Mouse (Mus musculus): ENCODE data around the gene Bcl9. TPM values are rescaled to one million over a fixed set of nuclear protein-coding genes. Genes with fewer than 3 reads are reported as not detected.

Bcl9 gene
- polyA plus RNA-seq, 1 experiment from 2014 or later, result 35.9 TPM

DNA sequence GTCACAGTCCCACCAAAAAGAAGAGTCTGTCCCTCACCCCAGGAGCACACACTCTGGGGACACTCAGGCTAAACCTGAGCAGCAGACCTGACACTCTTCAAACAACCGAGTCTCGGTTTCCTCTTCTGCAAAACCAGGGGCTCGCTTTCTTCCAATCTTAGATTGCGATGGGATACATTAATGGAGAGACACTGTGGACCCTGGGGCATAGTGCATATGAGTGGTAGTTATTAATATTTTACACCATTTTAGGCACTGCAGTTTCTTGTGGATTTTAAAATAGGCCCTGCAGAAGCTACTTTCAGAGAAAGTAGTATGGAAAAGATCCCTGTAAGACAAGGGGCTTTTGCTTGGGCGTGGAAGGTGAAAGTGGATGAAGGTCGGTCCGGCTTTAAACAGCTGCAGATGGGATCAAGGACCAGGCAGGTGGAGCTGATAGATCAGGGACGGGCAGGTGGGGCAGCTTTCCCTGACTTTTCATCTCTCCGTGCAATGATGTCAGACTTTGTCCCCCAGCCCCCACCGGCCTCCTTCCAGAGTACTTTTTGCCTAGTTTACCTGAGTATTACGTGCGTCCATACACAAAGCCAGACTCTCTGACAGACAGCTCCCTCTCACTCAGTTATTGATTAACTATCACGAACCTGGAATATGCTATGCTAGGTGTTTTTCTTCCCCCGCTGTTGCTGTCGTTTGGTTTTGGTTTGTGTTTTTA is 23.0 kb downstream of the Bcl9 start:
- WGBS, result 69% methylated on average over 15 of the region's 15 CpGs
- Histone ChIP-seq H3K9ac (ENCODE audit: low read depth, low read length) (no peak overlapping the region), H3K27ac (ENCODE audit: low read length) (no peak overlapping the region), H3K9me3 (ENCODE audit: control insufficient read depth, low read length) (no peaks in the 10 kb centered on the region), H3K4me3 (ENCODE audit: low read length) (0 out of 2 replicates have a peak overlapping the region, but pooled peaks have one; percentile 2), H3K36me3 (ENCODE audit: control insufficient read depth, insufficient read depth, low read length) (no peaks in the 10 kb centered on the region), H3K27me3 (replicated peaks; ENCODE audit: control insufficient read depth, insufficient read depth, low read length) (no peaks in the 10 kb centered on the region), H3K4me1 (ENCODE audit: control insufficient read depth, insufficient read depth, low read length) (0 out of 2 replicates have a peak, but pooled peaks cover 4% of the 10 kb centered on the region), H3K4me2 (ENCODE audit: low read depth, low read length) (peak overlapping the region; percentile 28; the same call in 1 of the 2 replicates)
- ATAC-seq, result peak; percentile 95

DNA sequence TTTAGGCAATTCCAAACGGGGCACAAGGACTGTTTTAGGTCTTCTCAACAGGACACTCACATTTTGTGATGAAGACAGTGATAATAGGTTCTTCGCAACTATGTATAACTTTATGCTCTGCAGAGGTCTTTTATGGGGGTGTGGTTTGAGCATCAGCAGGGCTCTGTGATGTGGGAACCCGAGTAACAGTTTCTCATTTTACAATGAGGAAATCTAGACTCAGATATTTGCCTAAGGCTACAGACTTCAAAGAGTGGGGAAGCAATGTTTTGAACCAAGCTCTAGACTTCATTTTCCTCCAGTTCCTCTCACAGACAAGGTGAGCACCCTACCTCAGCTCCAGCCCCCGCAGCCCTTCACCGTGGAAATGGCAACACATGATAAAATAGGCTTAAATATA is 23.8 kb downstream of the Bcl9 start:
- Histone ChIP-seq H3K9me3 (ENCODE audit: control insufficient read depth, low read length) (no peaks in the 10 kb centered on the region), H3K27ac (ENCODE audit: low read length) (no peak overlapping the region)
- 87% methylated on average over 5 of the region's 5 CpGs for WGBS

DNA sequence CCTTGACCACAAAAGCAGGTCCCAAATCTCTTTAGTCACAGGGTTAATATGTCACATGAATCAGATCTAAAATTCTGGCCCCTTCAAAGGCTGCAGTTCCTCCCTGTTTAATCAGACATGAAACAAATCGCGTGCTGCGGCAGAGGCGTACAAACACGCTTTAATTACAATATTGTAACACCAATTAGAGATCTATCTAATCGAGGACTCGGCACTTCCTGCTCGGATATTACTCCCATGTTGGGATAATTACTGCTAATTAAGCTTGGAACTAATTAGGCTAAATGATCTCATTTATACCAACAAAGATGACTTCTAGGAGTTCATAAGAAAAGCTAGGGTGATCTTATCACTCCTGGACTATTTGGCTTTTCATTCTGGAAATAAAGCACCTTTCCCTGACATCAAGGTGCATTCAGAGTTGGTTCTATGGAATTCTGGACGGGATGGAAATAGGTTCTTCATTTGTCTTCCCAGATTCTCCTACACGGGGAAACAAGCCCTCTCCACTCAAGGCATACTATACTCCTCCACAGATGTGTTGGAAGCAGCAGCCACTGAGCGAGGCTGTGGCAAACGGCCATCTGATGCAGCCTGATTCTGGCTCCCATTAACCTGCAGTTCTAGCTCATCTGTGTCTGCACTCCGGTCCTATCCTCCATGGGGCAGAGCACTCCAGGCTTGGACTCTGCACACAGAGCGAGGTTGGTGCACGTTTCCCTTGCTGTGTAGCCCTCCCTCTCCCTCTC is 31.9 kb downstream of the Bcl9 start:
- Histone ChIP-seq H3K9me3 (ENCODE audit: control insufficient read depth, low read length) (no peaks in the 10 kb centered on the region; the same call in 1 of the 2 replicates), H3K4me2 (ENCODE audit: low read depth, low read length) (no peak overlapping the region)
- WGBS, result 89% methylated on average over 15 of the region's 15 CpGs

More for the DNA sequence above, 23.8 kb downstream of the Bcl9 start:
- no peak for ATAC-seq
- H3K4me1 ChIP-seq (ENCODE audit: control insufficient read depth, insufficient read depth, low read length), result 0 out of 2 replicates have a peak, but pooled peaks cover 4% of the 10 kb centered on the region
- H3K27me3 ChIP-seq (replicated peaks; ENCODE audit: control insufficient read depth, insufficient read depth, low read length), result no peaks in the 10 kb centered on the region
- H3K4me2 ChIP-seq (ENCODE audit: low read depth, low read length), result no peak overlapping the region
- no peak overlapping the region for H3K9ac ChIP-seq (ENCODE audit: low read depth, low read length)
- no peak overlapping the region for H3K4me3 ChIP-seq (ENCODE audit: low read length)
- no peaks in the 10 kb centered on the region for H3K36me3 ChIP-seq (ENCODE audit: control insufficient read depth, insufficient read depth, low read length)

DNA sequence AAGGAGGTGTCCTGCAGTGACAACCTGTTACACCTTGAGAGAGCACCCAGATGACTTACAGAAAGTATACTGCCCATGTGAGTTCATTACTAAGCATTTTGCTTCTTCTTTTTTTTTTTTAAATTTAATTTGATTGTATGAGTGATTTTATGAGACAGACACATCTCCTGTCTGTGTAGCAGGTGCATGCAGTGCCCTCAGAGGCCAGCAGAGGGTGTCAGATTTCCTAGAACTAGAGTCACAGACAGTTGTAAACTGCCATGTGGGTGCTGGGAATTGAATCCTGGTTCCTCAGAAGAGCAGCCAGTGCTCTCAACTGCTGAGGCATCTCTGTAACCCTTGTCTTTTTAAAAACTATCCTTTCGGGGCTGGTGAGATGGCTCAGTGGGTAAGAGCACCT is 35.5 kb downstream of the Bcl9 start:
- Histone ChIP-seq H3K36me3 (ENCODE audit: control insufficient read depth, insufficient read depth, low read length) (no peaks in the 10 kb centered on the region), H3K9ac (ENCODE audit: low read depth, low read length) (no peak overlapping the region), H3K9me3 (ENCODE audit: control insufficient read depth, low read length) (peaks cover 2% of the 10 kb centered on the region; the same call in 1 of the 2 replicates), H3K4me3 (ENCODE audit: low read length) (no peak overlapping the region), H3K27me3 (replicated peaks; ENCODE audit: control insufficient read depth, insufficient read depth, low read length) (no peaks in the 10 kb centered on the region), H3K4me2 (ENCODE audit: low read depth, low read length) (no peak overlapping the region), H3K4me1 (ENCODE audit: control insufficient read depth, insufficient read depth, low read length) (peaks cover 2% of the 10 kb centered on the region; the same call in 1 of the 2 replicates), H3K27ac (ENCODE audit: low read length) (no peak overlapping the region)
- 97% methylated on average over 1 of the region's 1 CpGs for WGBS
- ATAC-seq, result no peak

More for the DNA sequence above, 31.9 kb downstream of the Bcl9 start:
- no peak overlapping the region for H3K9ac ChIP-seq (ENCODE audit: low read depth, low read length)
- H3K4me3 ChIP-seq (ENCODE audit: low read length), result no peak overlapping the region
- H3K36me3 ChIP-seq (ENCODE audit: control insufficient read depth, insufficient read depth, low read length), result no peaks in the 10 kb centered on the region
- H3K27ac ChIP-seq (ENCODE audit: low read length), result no peak overlapping the region
- H3K27me3 ChIP-seq (replicated peaks; ENCODE audit: control insufficient read depth, insufficient read depth, low read length), result no peaks in the 10 kb centered on the region
- no peak for ATAC-seq
- no peaks in the 10 kb centered on the region for H3K4me1 ChIP-seq (ENCODE audit: control insufficient read depth, insufficient read depth, low read length)

DNA sequence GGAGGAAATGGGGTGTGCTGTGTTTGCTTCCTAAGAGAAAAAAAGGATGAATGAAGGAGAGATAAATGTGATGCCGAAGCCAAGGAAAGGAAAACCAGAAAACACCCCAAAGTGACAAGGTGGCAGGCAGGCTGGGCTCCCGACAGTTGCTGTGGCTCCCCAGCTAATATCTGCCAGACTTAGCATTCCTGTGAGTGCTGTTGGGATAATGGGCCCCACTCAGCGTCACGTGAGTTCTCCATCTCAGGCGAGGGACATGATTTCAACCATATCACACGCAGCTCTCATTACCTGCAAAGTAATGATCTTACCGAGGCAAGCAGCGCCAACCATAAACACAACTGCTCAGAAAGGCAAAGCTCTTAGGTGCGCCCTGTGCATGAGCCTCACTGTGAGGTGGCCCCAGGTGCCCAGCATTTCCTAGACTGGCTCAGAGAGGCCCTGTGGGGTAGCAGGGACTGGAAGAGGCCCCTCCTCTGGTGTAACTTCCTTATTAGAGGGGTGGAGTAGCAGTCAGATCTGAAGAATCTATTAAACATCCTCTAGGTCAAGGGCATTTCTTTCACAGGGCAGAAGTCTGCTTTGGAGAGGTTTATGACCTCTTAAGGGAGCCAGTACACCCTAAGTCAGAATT is 41.9 kb downstream of the Bcl9 start:
- H3K36me3 ChIP-seq (ENCODE audit: control insufficient read depth, insufficient read depth, low read length), result no peaks in the 10 kb centered on the region
- 23% methylated on average over 9 of the region's 9 CpGs for WGBS
- H3K4me2 ChIP-seq (ENCODE audit: low read depth, low read length), result peak overlapping the region; percentile 34
- ATAC-seq, result peak; percentile 97
- H3K27ac ChIP-seq (ENCODE audit: low read length), result peak overlapping the region; percentile 90
- peak overlapping the region; percentile 20 for H3K9ac ChIP-seq (ENCODE audit: low read depth, low read length)
- H3K4me1 ChIP-seq (ENCODE audit: control insufficient read depth, insufficient read depth, low read length), result peaks cover 32% of the 10 kb centered on the region
- peaks cover 2% of the 10 kb centered on the region; the same call in 1 of the 2 replicates for H3K9me3 ChIP-seq (ENCODE audit: control insufficient read depth, low read length)
- H3K27me3 ChIP-seq (replicated peaks; ENCODE audit: control insufficient read depth, insufficient read depth, low read length), result no peaks in the 10 kb centered on the region
- no peak overlapping the region for H3K4me3 ChIP-seq (ENCODE audit: low read length)

DNA sequence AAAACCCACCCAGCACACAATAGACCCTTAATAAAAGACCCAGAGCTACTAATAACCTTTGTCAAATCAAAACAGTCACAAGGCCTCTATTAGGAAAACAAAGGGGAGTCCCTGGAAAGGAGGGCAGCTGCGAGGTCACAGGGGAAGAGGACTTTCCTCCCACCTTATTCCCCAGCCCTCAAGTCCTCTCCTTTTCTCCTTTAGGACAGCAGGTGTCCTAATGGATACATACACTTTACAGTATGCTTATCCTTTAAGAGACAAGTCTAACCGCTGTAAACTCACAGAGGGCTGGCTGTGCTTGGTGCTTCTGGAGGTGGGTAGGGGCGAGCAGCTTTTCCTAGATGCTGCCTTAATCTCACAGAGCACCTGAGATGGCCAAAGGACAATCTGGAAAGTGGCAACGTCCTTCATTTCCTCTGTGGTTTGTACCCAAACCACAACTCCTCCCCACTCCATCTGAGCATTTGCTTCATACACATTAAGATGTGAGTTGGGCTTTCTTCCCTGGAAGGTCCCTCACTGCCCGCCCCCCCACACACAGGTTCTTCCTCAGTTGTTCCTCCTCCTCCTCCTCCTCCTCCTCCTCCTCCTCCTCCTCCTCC is 42.8 kb downstream of the Bcl9 start:
- Histone ChIP-seq H3K4me1 (ENCODE audit: control insufficient read depth, insufficient read depth, low read length) (peaks cover 32% of the 10 kb centered on the region), H3K9ac (ENCODE audit: low read depth, low read length) (no peak overlapping the region), H3K9me3 (ENCODE audit: control insufficient read depth, low read length) (peaks cover 2% of the 10 kb centered on the region; the same call in 1 of the 2 replicates), H3K4me3 (ENCODE audit: low read length) (no peak overlapping the region), H3K36me3 (ENCODE audit: control insufficient read depth, insufficient read depth, low read length) (no peaks in the 10 kb centered on the region), H3K27me3 (replicated peaks; ENCODE audit: control insufficient read depth, insufficient read depth, low read length) (no peaks in the 10 kb centered on the region), H3K4me2 (ENCODE audit: low read depth, low read length) (peak overlapping the region; percentile 21; the same call in 1 of the 2 replicates), H3K27ac (ENCODE audit: low read length) (peak overlapping the region; percentile 90)
- ATAC-seq, result no peak
- 35% methylated on average over 5 of the region's 5 CpGs for WGBS

DNA sequence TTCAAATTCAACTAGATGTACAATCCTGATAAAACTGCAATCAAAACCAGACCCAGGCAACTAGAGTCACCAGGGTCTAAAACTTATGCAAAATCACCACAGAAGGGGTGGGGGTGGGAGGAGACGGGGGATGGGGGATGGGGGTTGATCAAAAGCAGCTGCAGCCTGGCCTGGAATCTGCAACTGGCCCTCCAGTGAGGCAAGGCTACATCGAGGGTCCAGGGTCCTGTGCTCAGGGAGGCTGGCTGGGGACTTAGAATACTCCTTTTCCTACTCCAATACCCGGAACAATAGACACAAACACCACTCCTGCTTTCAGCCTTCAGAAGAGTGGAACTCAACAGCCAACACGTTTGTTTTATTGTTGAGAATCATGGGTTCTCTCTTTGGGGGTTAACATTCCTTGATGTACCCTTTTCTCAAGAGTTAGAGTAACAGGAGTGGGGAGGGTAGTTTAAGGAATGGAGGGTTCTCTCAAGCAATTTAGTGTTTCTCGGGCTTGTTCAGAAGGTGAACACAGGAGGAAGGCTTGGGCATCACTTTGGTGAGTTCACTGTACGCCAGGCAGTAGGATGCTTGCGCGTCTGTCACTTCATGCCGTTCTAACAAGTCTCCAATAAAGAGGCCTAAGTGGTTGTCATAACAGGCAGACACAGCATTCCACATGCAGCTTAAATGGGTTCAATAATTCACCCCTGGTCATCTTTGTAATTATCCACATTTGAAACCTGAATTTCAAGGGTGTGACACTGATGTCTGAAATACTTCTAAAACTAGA is 43.7 kb downstream of the Bcl9 start:
- H3K4me2 ChIP-seq (ENCODE audit: low read depth, low read length), result no peak overlapping the region; the same call in 1 of the 2 replicates
- H3K4me1 ChIP-seq (ENCODE audit: control insufficient read depth, insufficient read depth, low read length), result peaks cover 32% of the 10 kb centered on the region
- peaks cover 2% of the 10 kb centered on the region; the same call in 1 of the 2 replicates for H3K9me3 ChIP-seq (ENCODE audit: control insufficient read depth, low read length)
- ATAC-seq, result peak; percentile 36
- H3K36me3 ChIP-seq (ENCODE audit: control insufficient read depth, insufficient read depth, low read length), result no peaks in the 10 kb centered on the region
- no peaks in the 10 kb centered on the region for H3K27me3 ChIP-seq (replicated peaks; ENCODE audit: control insufficient read depth, insufficient read depth, low read length)
- H3K4me3 ChIP-seq (ENCODE audit: low read length), result no peak overlapping the region
- H3K27ac ChIP-seq (ENCODE audit: low read length), result peak overlapping the region; percentile 62
- no peak overlapping the region for H3K9ac ChIP-seq (ENCODE audit: low read depth, low read length)
- WGBS, result 33% methylated on average over 9 of the region's 9 CpGs

DNA sequence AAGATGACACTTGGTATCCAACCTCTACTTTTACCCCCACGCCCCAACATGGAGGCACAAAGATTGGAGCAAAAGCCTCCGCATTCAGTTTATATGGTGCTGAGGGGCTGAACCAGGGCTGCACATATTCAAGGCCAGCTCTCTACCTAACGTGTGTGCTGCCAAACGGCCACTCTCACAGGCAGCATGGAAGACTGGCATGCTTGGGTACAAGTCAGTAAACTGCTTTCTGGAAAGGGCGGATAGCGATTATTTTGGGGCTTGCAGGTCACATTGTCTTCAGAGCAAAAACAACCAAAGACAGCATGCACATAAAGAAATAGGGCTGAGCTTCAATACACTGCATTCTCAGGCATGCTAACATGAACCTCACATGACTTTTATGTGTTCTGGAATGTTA is 44.8 kb downstream of the Bcl9 start:
- Histone ChIP-seq H3K4me1 (ENCODE audit: control insufficient read depth, insufficient read depth, low read length) (peaks cover 32% of the 10 kb centered on the region), H3K9ac (ENCODE audit: low read depth, low read length) (no peak overlapping the region), H3K9me3 (ENCODE audit: control insufficient read depth, low read length) (no peaks in the 10 kb centered on the region), H3K4me2 (ENCODE audit: low read depth, low read length) (no peak overlapping the region), H3K27ac (ENCODE audit: low read length) (no peak overlapping the region), H3K27me3 (replicated peaks; ENCODE audit: control insufficient read depth, insufficient read depth, low read length) (no peaks in the 10 kb centered on the region), H3K36me3 (ENCODE audit: control insufficient read depth, insufficient read depth, low read length) (no peaks in the 10 kb centered on the region), H3K4me3 (ENCODE audit: low read length) (no peak overlapping the region)
- 84% methylated on average over 6 of the region's 6 CpGs for WGBS
- no peak for ATAC-seq

All from intestine, embryonic 16.5 days (tissue).